Mouse (Mus musculus): ENCODE data around the gene Gyg. TPM values are rescaled to one million over a fixed set of nuclear protein-coding genes. Genes with fewer than 3 reads are reported as not detected.

The Gyg gene
- polyA plus RNA-seq, 1 experiment from 2014 or later, result 457 TPM

GRCm38 (mm10) chr3:20136868-20137581 lies 18.1 kb downstream of the Gyg start:
- H3K9me3 ChIP-seq (replicated peaks; ENCODE audit: control insufficient read depth, low read length), result no peaks in the 10 kb centered on the region
- H3K36me3 ChIP-seq (ENCODE audit: control insufficient read depth, insufficient read depth), result peaks cover 47% of the 10 kb centered on the region
- ATAC-seq (replicated peaks; ENCODE audit: extremely low read depth, insufficient read depth, low FRiP score), result no peak
- no peak overlapping the region for H3K9ac ChIP-seq (ENCODE audit: low read length)
- no peaks in the 10 kb centered on the region for H3K27me3 ChIP-seq (ENCODE audit: control insufficient read depth, insufficient read depth, low read length)
- peak overlapping the region; percentile 76 for H3K27ac ChIP-seq (ENCODE audit: low read length)
- peaks cover 57% of the 10 kb centered on the region for H3K4me1 ChIP-seq (ENCODE audit: control insufficient read depth, insufficient read depth, low read length)
- 69% methylated on average over 9 of the region's 9 CpGs for WGBS
- H3K4me3 ChIP-seq (ENCODE audit: low read length), result no peak overlapping the region
- no peak overlapping the region for H3K4me2 ChIP-seq (ENCODE audit: low read depth, low read length)

- Histone ChIP-seq H3K9me3 (replicated peaks; ENCODE audit: control insufficient read depth, low read length) (no peaks in the 10 kb centered on the region), H3K4me3 (ENCODE audit: low read length) (no peak overlapping the region), H3K4me2 (ENCODE audit: low read depth, low read length) (no peak overlapping the region), H3K4me1 (ENCODE audit: control insufficient read depth, insufficient read depth, low read length) (peaks cover 70% of the 10 kb centered on the region), H3K9ac (ENCODE audit: low read length) (no peak overlapping the region), H3K36me3 (ENCODE audit: control insufficient read depth, insufficient read depth) (peaks cover 45% of the 10 kb centered on the region), H3K27me3 (ENCODE audit: control insufficient read depth, insufficient read depth, low read length) (no peaks in the 10 kb centered on the region), H3K27ac (ENCODE audit: low read length) (peak overlapping the region; percentile 76)
- ATAC-seq (replicated peaks; ENCODE audit: extremely low read depth, insufficient read depth, low FRiP score), result no peak
- WGBS, result 38% methylated on average over 3 of the region's 3 CpGs
Measured at GRCm38 (mm10) chr3:20134545-20134944, 20.6 kb downstream of the Gyg start.

DNA sequence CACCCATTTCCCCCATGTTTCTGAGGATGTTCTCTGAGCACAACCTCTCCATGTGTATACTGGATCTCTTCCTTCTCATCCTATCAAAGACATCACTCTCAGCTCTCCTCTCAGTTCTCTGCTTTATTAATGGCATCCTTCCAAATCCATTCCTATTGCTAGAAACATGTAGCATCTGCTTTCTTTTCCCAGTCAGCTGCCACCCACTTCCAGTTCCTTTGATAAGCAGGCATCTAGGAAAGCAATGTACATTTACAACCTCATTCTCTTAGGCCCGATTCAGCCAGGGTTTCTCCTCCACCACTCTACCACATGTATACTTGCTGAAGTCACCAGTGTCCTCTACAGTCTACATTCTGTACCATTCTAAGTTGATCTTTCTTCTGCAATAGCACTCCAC lies 21.4 kb downstream of the Gyg start:
- Histone ChIP-seq H3K36me3 (ENCODE audit: control insufficient read depth, insufficient read depth) (peaks cover 45% of the 10 kb centered on the region), H3K9ac (ENCODE audit: low read length) (no peak overlapping the region), H3K27me3 (ENCODE audit: control insufficient read depth, insufficient read depth, low read length) (no peaks in the 10 kb centered on the region), H3K4me3 (ENCODE audit: low read length) (no peak overlapping the region), H3K4me1 (ENCODE audit: control insufficient read depth, insufficient read depth, low read length) (peaks cover 72% of the 10 kb centered on the region), H3K9me3 (replicated peaks; ENCODE audit: control insufficient read depth, low read length) (no peaks in the 10 kb centered on the region), H3K4me2 (ENCODE audit: low read depth, low read length) (no peak overlapping the region), H3K27ac (ENCODE audit: low read length) (peak overlapping the region; percentile 76)
- ATAC-seq (replicated peaks; ENCODE audit: extremely low read depth, insufficient read depth, low FRiP score), result no peak
- WGBS, result 26% methylated on average over 1 of the region's 1 CpGs

DNA sequence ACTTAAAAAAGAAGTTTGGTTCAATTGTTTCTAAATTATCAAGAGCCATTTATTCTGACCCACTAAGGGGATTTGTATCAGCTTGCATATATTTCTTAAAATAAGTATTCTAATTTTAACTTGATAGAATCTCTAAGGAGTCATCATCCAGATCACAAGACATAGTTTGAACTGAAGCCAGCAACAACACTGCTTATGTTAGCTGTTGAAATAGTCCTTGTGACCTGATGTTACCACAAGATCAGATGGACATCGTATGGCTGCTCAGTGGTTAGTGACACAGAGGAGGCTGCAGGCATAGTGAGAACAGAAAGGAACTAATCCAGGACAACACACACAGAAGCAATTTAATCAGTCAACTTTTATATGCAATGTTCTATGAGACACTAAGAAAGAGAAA lies 22.4 kb downstream of the Gyg start:
- Histone ChIP-seq H3K4me2 (ENCODE audit: low read depth, low read length) (no peak overlapping the region), H3K4me3 (ENCODE audit: low read length) (no peak overlapping the region), H3K27me3 (ENCODE audit: control insufficient read depth, insufficient read depth, low read length) (no peaks in the 10 kb centered on the region), H3K27ac (ENCODE audit: low read length) (peak overlapping the region; percentile 76), H3K9ac (ENCODE audit: low read length) (no peak overlapping the region), H3K36me3 (ENCODE audit: control insufficient read depth, insufficient read depth) (peaks cover 46% of the 10 kb centered on the region), H3K4me1 (ENCODE audit: control insufficient read depth, insufficient read depth, low read length) (peaks cover 65% of the 10 kb centered on the region), H3K9me3 (replicated peaks; ENCODE audit: control insufficient read depth, low read length) (no peaks in the 10 kb centered on the region)
- ATAC-seq (replicated peaks; ENCODE audit: extremely low read depth, insufficient read depth, low FRiP score), result no peak
- WGBS, result 25% methylated on average over 1 of the region's 1 CpGs

DNA sequence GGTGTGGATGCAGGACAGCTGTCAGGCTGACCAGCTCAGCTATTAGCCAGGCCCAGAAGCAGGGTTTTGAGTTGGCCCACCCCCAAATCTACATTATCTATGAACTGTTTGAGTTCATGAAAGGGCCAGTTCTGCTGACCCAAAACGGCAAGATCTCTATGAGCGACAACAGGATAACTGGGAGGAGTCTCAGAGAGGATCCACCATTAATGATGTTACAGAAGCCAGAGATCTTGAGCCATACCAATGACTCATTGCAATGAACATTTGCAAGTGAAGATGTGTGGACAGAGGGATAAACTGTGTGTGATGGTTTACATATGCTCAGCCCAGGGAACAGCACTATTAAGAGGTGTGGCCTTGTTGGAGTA lies 23.8 kb downstream of the Gyg start:
- Histone ChIP-seq H3K9ac (ENCODE audit: low read length) (no peak overlapping the region), H3K27me3 (ENCODE audit: control insufficient read depth, insufficient read depth, low read length) (no peaks in the 10 kb centered on the region), H3K4me2 (ENCODE audit: low read depth, low read length) (no peak overlapping the region), H3K4me1 (ENCODE audit: control insufficient read depth, insufficient read depth, low read length) (peaks cover 54% of the 10 kb centered on the region), H3K27ac (ENCODE audit: low read length) (peak overlapping the region; percentile 83), H3K4me3 (ENCODE audit: low read length) (no peak overlapping the region), H3K36me3 (ENCODE audit: control insufficient read depth, insufficient read depth) (peaks cover 46% of the 10 kb centered on the region), H3K9me3 (replicated peaks; ENCODE audit: control insufficient read depth, low read length) (no peaks in the 10 kb centered on the region)
- 34% methylated on average over 2 of the region's 2 CpGs for WGBS
- ATAC-seq (replicated peaks; ENCODE audit: extremely low read depth, insufficient read depth, low FRiP score), result peak; percentile 30

DNA sequence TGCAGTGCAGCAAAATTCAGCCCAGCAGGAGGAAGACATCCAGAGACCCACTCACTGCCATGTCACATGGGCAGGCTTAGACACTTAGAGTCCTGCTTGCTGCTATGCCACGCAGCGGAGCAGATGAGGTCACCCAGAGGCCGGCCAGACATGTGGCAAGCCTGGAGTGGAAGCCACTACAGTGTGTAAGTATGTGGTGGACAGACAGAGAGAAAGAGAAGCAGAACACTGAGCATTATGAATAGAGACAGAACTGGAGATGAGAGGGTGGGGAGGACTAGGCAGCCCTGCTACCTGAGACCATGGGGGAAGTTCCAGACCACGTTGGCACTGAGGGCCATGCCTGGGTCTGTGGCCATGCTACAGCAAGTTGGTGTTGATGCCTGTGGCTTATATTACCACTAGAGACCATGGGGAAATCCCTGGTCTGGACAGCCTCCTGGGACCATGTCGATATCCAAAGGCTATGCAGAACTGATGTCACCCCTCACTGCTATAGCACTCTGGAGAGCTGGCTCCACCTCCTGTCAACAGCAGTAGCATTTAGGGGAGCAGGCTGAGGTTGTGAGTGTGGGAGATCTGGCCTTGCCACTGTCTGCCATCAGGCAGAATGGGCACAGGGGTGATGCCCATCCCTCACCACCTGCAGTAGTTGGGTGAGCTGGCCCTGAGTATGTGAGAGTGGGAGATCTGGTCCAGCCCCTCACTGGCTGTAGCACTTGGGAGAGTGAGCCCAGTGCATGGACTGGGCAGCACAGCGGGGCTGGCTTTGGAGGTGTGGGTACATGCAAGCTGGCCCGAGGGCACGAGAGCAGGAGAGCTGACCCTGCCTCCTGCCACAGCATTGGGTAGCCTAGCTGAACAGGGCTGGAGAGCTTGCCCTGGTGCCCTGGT lies 24.4 kb downstream of the Gyg start:
- Histone ChIP-seq H3K4me2 (ENCODE audit: low read depth, low read length) (no peak overlapping the region), H3K9me3 (replicated peaks; ENCODE audit: control insufficient read depth, low read length) (no peaks in the 10 kb centered on the region), H3K9ac (ENCODE audit: low read length) (peak overlapping the region; percentile 45; the same call in 1 of the 2 replicates), H3K36me3 (ENCODE audit: control insufficient read depth, insufficient read depth) (peaks cover 44% of the 10 kb centered on the region), H3K27ac (ENCODE audit: low read length) (peak overlapping the region; percentile 83), H3K4me3 (ENCODE audit: low read length) (no peak overlapping the region), H3K4me1 (ENCODE audit: control insufficient read depth, insufficient read depth, low read length) (peaks cover 52% of the 10 kb centered on the region), H3K27me3 (ENCODE audit: control insufficient read depth, insufficient read depth, low read length) (no peaks in the 10 kb centered on the region)
- WGBS, result 48% methylated on average over 8 of the region's 8 CpGs
- peak; percentile 83 for ATAC-seq (replicated peaks; ENCODE audit: extremely low read depth, insufficient read depth, low FRiP score)

- H3K4me3 ChIP-seq (ENCODE audit: low read length), result no peak overlapping the region
- no peak overlapping the region for H3K4me2 ChIP-seq (ENCODE audit: low read depth, low read length)
- no peak for ATAC-seq (replicated peaks; ENCODE audit: extremely low read depth, insufficient read depth, low FRiP score)
- H3K4me1 ChIP-seq (ENCODE audit: control insufficient read depth, insufficient read depth, low read length), result peaks cover 40% of the 10 kb centered on the region
- no peaks in the 10 kb centered on the region for H3K9me3 ChIP-seq (replicated peaks; ENCODE audit: control insufficient read depth, low read length)
- H3K27ac ChIP-seq (ENCODE audit: low read length), result peak overlapping the region; percentile 83
- H3K27me3 ChIP-seq (ENCODE audit: control insufficient read depth, insufficient read depth, low read length), result no peaks in the 10 kb centered on the region
- no peak overlapping the region for H3K9ac ChIP-seq (ENCODE audit: low read length)
- peaks cover 44% of the 10 kb centered on the region for H3K36me3 ChIP-seq (ENCODE audit: control insufficient read depth, insufficient read depth)
- WGBS, result 85% methylated on average over 5 of the region's 5 CpGs
Measured at GRCm38 (mm10) chr3:20129491-20129890, 25.6 kb downstream of the Gyg start.

GRCm38 (mm10) chr3:20127047-20127595 lies 28.0 kb downstream of the Gyg start:
- Histone ChIP-seq H3K4me2 (ENCODE audit: low read depth, low read length) (no peak overlapping the region), H3K36me3 (ENCODE audit: control insufficient read depth, insufficient read depth) (peaks cover 50% of the 10 kb centered on the region), H3K27ac (ENCODE audit: low read length) (no peak overlapping the region), H3K4me3 (ENCODE audit: low read length) (no peak overlapping the region), H3K4me1 (ENCODE audit: control insufficient read depth, insufficient read depth, low read length) (peaks cover 23% of the 10 kb centered on the region), H3K9me3 (replicated peaks; ENCODE audit: control insufficient read depth, low read length) (no peaks in the 10 kb centered on the region), H3K9ac (ENCODE audit: low read length) (no peak overlapping the region), H3K27me3 (ENCODE audit: control insufficient read depth, insufficient read depth, low read length) (no peaks in the 10 kb centered on the region)
- no peak for ATAC-seq (replicated peaks; ENCODE audit: extremely low read depth, insufficient read depth, low FRiP score)
- WGBS, result 71% methylated on average over 2 of the region's 2 CpGs

- WGBS, result 70% methylated on average over 5 of the region's 5 CpGs
- H3K4me3 ChIP-seq (ENCODE audit: low read length), result no peak overlapping the region
- peaks cover 55% of the 10 kb centered on the region for H3K36me3 ChIP-seq (ENCODE audit: control insufficient read depth, insufficient read depth)
- H3K9ac ChIP-seq (ENCODE audit: low read length), result no peak overlapping the region
- peaks cover 12% of the 10 kb centered on the region for H3K4me1 ChIP-seq (ENCODE audit: control insufficient read depth, insufficient read depth, low read length)
- no peak overlapping the region for H3K4me2 ChIP-seq (ENCODE audit: low read depth, low read length)
- 0 out of 2 replicates have a peak overlapping the region, but pooled peaks have one; percentile 34 for H3K27ac ChIP-seq (ENCODE audit: low read length)
- H3K27me3 ChIP-seq (ENCODE audit: control insufficient read depth, insufficient read depth, low read length), result no peaks in the 10 kb centered on the region
- ATAC-seq (replicated peaks; ENCODE audit: extremely low read depth, insufficient read depth, low FRiP score), result no peak
- no peaks in the 10 kb centered on the region for H3K9me3 ChIP-seq (replicated peaks; ENCODE audit: control insufficient read depth, low read length)
Measured at GRCm38 (mm10) chr3:20125604-20126003, 29.5 kb downstream of the Gyg start.
